ENCODE assay signal across 14 mouse cellular contexts in genomic region chr4:105860930-105861653, GRCm38 (mm10).
DNase-seq lines count a peak whose midpoint lies in the region; ATAC-seq and TF ChIP-seq lines count a peak whose summit lies in the region.
"Had no signal": no experiment of that assay in that cellular context is flagged by ENCODE, and none has a peak within 500 bp of the region (broad histone marks: within the 10 kb centered on the region; RNA-seq: fewer than 3 reads in every experiment).

No protein-coding gene starts in this region.

- H3K36me3 ChIP-seq in kidney, postnatal 0 days (ENCODE audit: insufficient read depth, low read length) = no peaks in the 10 kb centered on the region
- no peaks in the 10 kb centered on the region for H3K36me3 ChIP-seq in limb, embryonic 15.5 days
- H3K36me3 ChIP-seq: liver, embryonic 13.5 days had no signal

- H3K4me3 ChIP-seq in kidney, postnatal 0 days (replicated peaks; ENCODE audit: low read depth, low read length) = no peak overlapping the region
- H3K4me3 ChIP-seq in limb, embryonic 15.5 days = no peak overlapping the region
- H3K4me3 ChIP-seq: liver, embryonic 13.5 days had no signal

- no peaks in the 10 kb centered on the region for H3K9me3 ChIP-seq in kidney, postnatal 0 days (replicated peaks; ENCODE audit: low read length)
- H3K9me3 ChIP-seq in limb, embryonic 15.5 days = no peaks in the 10 kb centered on the region
- H3K9me3 ChIP-seq: liver, embryonic 13.5 days had no signal

- no peak overlapping the region for H3K9ac ChIP-seq in kidney, postnatal 0 days (ENCODE audit: low read depth, low read length)
- H3K9ac ChIP-seq in limb, embryonic 15.5 days = no peak overlapping the region
- H3K9ac ChIP-seq: liver, embryonic 13.5 days had no signal

- H3K27ac ChIP-seq in kidney, postnatal 0 days = no peak overlapping the region
- H3K27ac ChIP-seq in limb, embryonic 15.5 days = peak overlapping the region; percentile 67
- H3K27ac ChIP-seq: liver, embryonic 13.5 days; macrophage had no signal

- 37% methylated on average over 11 of the region's 11 CpGs for WGBS in kidney, postnatal 0 days
- WGBS in limb, embryonic 15.5 days = 14% methylated on average over 11 of the region's 11 CpGs

- H3K4me1 ChIP-seq in kidney, postnatal 0 days (replicated peaks; ENCODE audit: insufficient read depth, low read length) = no peaks in the 10 kb centered on the region
- peaks cover 28% of the 10 kb centered on the region for H3K4me1 ChIP-seq in limb, embryonic 15.5 days
- H3K4me1 ChIP-seq: liver, embryonic 13.5 days had no signal

- no peak for ATAC-seq in kidney, postnatal 0 days (replicated peaks; ENCODE audit: low FRiP score, low read depth)
- peak; percentile 84 for ATAC-seq in limb, embryonic 15.5 days (ENCODE audit: insufficient number of reproducible peaks, low FRiP score, low TSS enrichment, low read depth)
- ATAC-seq: intestine, postnatal 0 days had no signal

- H3K4me2 ChIP-seq in kidney, postnatal 0 days (ENCODE audit: low read length) = no peak overlapping the region
- no peak overlapping the region for H3K4me2 ChIP-seq in limb, embryonic 15.5 days
- H3K4me2 ChIP-seq: liver, embryonic 13.5 days had no signal

- peak; percentile 5 to 11 for DNase-seq in cerebellum, postnatal 10 days
- DNase-seq in cerebellum, postnatal 25 days = no peak
- peak; percentile 61 for DNase-seq in kidney, postnatal 0 days (ENCODE audit: low spot score)
- DNase-seq in kidney, postnatal 36 days = no peak
- peak; percentile 20 for DNase-seq in fibroblast of lung, adult 2 months (ENCODE audit: low read depth)
- DNase-seq in layer of hippocampus, adult 8-10 months (ENCODE audit: low spot score in 2 of 2) = no peak
- no peak for DNase-seq in Muller cell, postnatal 12 days (ENCODE audit: inconsistent ontology term)
- DNase-seq: adrenal gland, postnatal 25 days; cerebellum, adult 11-12 months; layer of hippocampus, adult 9-11 months; liver, embryonic 13.5 days had no signal

- no peak for TF ChIP-seq CTCF in kidney, postnatal 0 days (IDR thresholded peaks at IDR 0.05; ENCODE audit: low read depth)

- no peaks in the 10 kb centered on the region for H3K27me3 ChIP-seq in kidney, postnatal 0 days (ENCODE audit: insufficient read depth, low read length)
- no peaks in the 10 kb centered on the region for H3K27me3 ChIP-seq in limb, embryonic 15.5 days
- H3K27me3 ChIP-seq: liver, embryonic 13.5 days had no signal

Comparison
In these comparisons a context has a peak if more than half of its experiments do, and no peak if none do; other contexts are left out.
1. DNase-seq: peak in cerebellum, postnatal 10 days (2 of 2), kidney, postnatal 0 days (single experiment) and fibroblast of lung, adult 2 months (single experiment); none in cerebellum, postnatal 25 days (0 of 2), kidney, postnatal 36 days (0 of 2), layer of hippocampus, adult 8-10 months (0 of 2) and Muller cell, postnatal 12 days (single experiment).